Mouse (Mus musculus) mature B cell (primary cell): ENCODE measurements around the gene E2f4.

Experiments
- in situ Hi-C: fragments of 300-500 bp; cut with MboI; formaldehyde crosslinking; loops from 2 replicates; pipeline ENCODE4 v1.14.3; 2019

E2f4 gene

GRCm38 (mm10) chr8:105268342-105269074 lies 29.0 kb upstream of the E2f4 start:
- in situ Hi-C loops = loop anchor here (25.0 kb wide), 1 partner anchor 631 kb away; the partner anchor contains the start of genes Ciao2b and Rrad

GRCm38 (mm10) chr8:105269075-105269458 lies 28.4 kb upstream of the E2f4 start:
- in situ Hi-C loops = loop anchor here (25.0 kb wide), 1 partner anchor 632 kb away; the partner anchor contains the start of genes Ciao2b and Rrad

GRCm38 (mm10) chr8:105269461-105269947 lies 28.0 kb upstream of the E2f4 start, which contains the start of gene Hsf4:
Hsf4 (plus strand) TSS chr8:105269801.
- in situ Hi-C loops = loop anchor here (25.0 kb wide), 1 partner anchor 632 kb away; the partner anchor contains the start of genes Ciao2b and Rrad

- in situ Hi-C loops = loop anchor here (25.0 kb wide), 1 partner anchor 633 kb away; the partner anchor contains the start of genes Ciao2b and Rrad
Observed at GRCm38 (mm10) chr8:105270101-105270915, 27.2 kb upstream of the E2f4 start.

- in situ Hi-C loops = loop anchor here (25.0 kb wide), 1 partner anchor 634 kb away; the partner anchor contains the start of genes Ciao2b and Rrad
Observed at GRCm38 (mm10) chr8:105270916-105271186, 26.6 kb upstream of the E2f4 start.

GRCm38 (mm10) chr8:105275387-105275786 lies 22.1 kb upstream of the E2f4 start:
- in situ Hi-C loops = no loop called here

- in situ Hi-C loops = no loop called here
Observed at GRCm38 (mm10) chr8:105275840-105276239, 21.6 kb upstream of the E2f4 start, which contains the start of gene Nol3. Nol3 (plus strand) TSS chr8:105276140.

GRCm38 (mm10) chr8:105276292-105277120 lies 21.0 kb upstream of the E2f4 start:
- in situ Hi-C loops = no loop called here

GRCm38 (mm10) chr8:105278911-105279334 lies 18.5 kb upstream of the E2f4 start:
- in situ Hi-C loops = no loop called here

- in situ Hi-C loops = no loop called here
Observed at GRCm38 (mm10) chr8:105280567-105280966, 16.9 kb upstream of the E2f4 start.

GRCm38 (mm10) chr8:105281821-105282220 lies 15.6 kb upstream of the E2f4 start:
- in situ Hi-C loops = no loop called here

GRCm38 (mm10) chr8:105282239-105282638 lies 15.2 kb upstream of the E2f4 start:
- in situ Hi-C loops = no loop called here

- in situ Hi-C loops = no loop called here
Observed at GRCm38 (mm10) chr8:105283074-105283473, 14.4 kb upstream of the E2f4 start.

GRCm38 (mm10) chr8:105285514-105285913 lies 11.9 kb upstream of the E2f4 start:
- in situ Hi-C loops = no loop called here

- in situ Hi-C loops = no loop called here
Observed at GRCm38 (mm10) chr8:105286907-105287306, 10.6 kb upstream of the E2f4 start.

GRCm38 (mm10) chr8:105288231-105288630 lies 9.2 kb upstream of the E2f4 start:
- in situ Hi-C loops = no loop called here

GRCm38 (mm10) chr8:105288958-105289732 lies 8.3 kb upstream of the E2f4 start:
- in situ Hi-C loops = no loop called here

GRCm38 (mm10) chr8:105289805-105290460 lies 7.5 kb upstream of the E2f4 start, which contains the start of gene 4931428F04Rik:
4931428F04Rik (minus strand) TSS chr8:105289864.
- in situ Hi-C loops = no loop called here

GRCm38 (mm10) chr8:105290554-105291314 lies 6.7 kb upstream of the E2f4 start:
- in situ Hi-C loops = no loop called here
